Mouse (Mus musculus) E14TG2a.4 (cell line): ENCODE data around the gene Map4k2.

ENCODE experiments used
- CTCF ChIP-seq: conservative IDR thresholded peaks from 2 replicates; pipeline ENCODE4 v1.5.1; 2014; ENCODE audit warnings: low read length
- NANOG ChIP-seq: IDR thresholded peaks from 2 replicates; pipeline ENCODE4 v1.6.1; 2014; ENCODE audit warnings: borderline replicate concordance, low read length, mixed read lengths
- POU5F1 ChIP-seq: IDR thresholded peaks from 2 replicates; pipeline ENCODE4 v1.6.1; 2014; ENCODE audit warnings: low read length, borderline replicate concordance

GRCm38 (mm10) chr19:6303831-6304230, 37.1 kb upstream of the Map4k2 start:
- TF ChIP-seq CTCF = no peak
- no peak for TF ChIP-seq POU5F1
- TF ChIP-seq NANOG = no peak
